Mouse (Mus musculus) midbrain, embryonic 11.5 days (tissue): ENCODE results near the gene Ebp. TPM values are rescaled to one million over a fixed set of nuclear protein-coding genes. Genes with fewer than 3 reads are reported as not detected.

Experiments used
- ATAC-seq: fragments of 200-750 bp; cut with Nextera tagmentation; 2 replicates; pipeline ENCODE4 v1.8.0; 2017; ENCODE audit warnings: moderate TSS enrichment, moderate library complexity; ENCODE audit not compliant: low FRiP score
- DNase-seq: peaks from one replicate; pipeline ENCODE4 v3.0.0; 2015; ENCODE audit warnings: low spot score; ENCODE audit errors: missing footprints
- H3K27ac ChIP-seq: fragments of 300-500 bp; sonication (generic); 2 replicates; pipeline ENCODE4 v1.5.1; 2014; ENCODE audit warnings: low read depth, low read length
- H3K27me3 ChIP-seq: fragments of 300-500 bp; sonication (generic); 2 replicates; pipeline ENCODE4 v1.6.1; 2014; ENCODE audit warnings: mild to moderate bottlenecking, low read length, moderate library complexity, mixed read lengths; ENCODE audit not compliant: control insufficient read depth, insufficient read depth
- H3K36me3 ChIP-seq: fragments of 300-500 bp; sonication (generic); 2 replicates; pipeline ENCODE4 v1.6.1; 2014; ENCODE audit warnings: mild to moderate bottlenecking, low read length, moderate library complexity, mixed read lengths; ENCODE audit not compliant: control insufficient read depth, insufficient read depth
- H3K4me1 ChIP-seq: fragments of 300-500 bp; sonication (generic); 2 replicates; pipeline ENCODE4 v1.6.1; 2014; ENCODE audit warnings: low read length; ENCODE audit not compliant: control insufficient read depth, insufficient read depth
- H3K4me2 ChIP-seq: fragments of 300-500 bp; sonication (generic); 2 replicates; pipeline ENCODE4 v1.6.1; 2014; ENCODE audit warnings: mild to moderate bottlenecking, moderate library complexity
- H3K4me3 ChIP-seq: fragments of 300-500 bp; sonication (generic); 2 replicates; pipeline ENCODE4 v1.5.1; 2014; ENCODE audit warnings: low read depth, low read length
- H3K9ac ChIP-seq: fragments of 300-500 bp; sonication (generic); 2 replicates; pipeline ENCODE4 v1.6.1; 2014; ENCODE audit warnings: low read length
- H3K9me3 ChIP-seq: fragments of 300-500 bp; sonication (generic); 2 replicates; pipeline ENCODE4 v1.6.1; 2016; ENCODE audit warnings: low read length; ENCODE audit not compliant: control insufficient read depth
- whole genome bisulfite sequencing: fragments of 180-500 bp; shearing (Covaris S2); extraction: QIAGEN DNeasy Blood & Tissue Kit; methylation state at CpG from one replicate; pipeline ENCODE4 v1.1.7; 2014; 5-methylcytosine and 5-hydroxymethylcytosine counted together
- polyA plus RNA-seq: library from polyadenylated mRNA; unstranded; fragments of >200 nt; fragmentation: Nextera tagmentation; extraction: Ambion mirVana; gene quantifications from 2 replicates; pipeline ENCODE4 v1.2.1, GENCODE M21; 2014

The Ebp gene
- polyA plus RNA-seq, 1 experiment from 2014 or later = 36.1 TPM

- WGBS = 48% methylated on average over 2 of the region's 2 CpGs
- H3K27me3 ChIP-seq = no peaks in the 10 kb centered on the region
- H3K4me3 ChIP-seq = no peak overlapping the region
- no peaks in the 10 kb centered on the region for H3K36me3 ChIP-seq
- ATAC-seq (no peak), DNase-seq (no peak)
- no peak overlapping the region for H3K9ac ChIP-seq
- H3K9me3 ChIP-seq = no peaks in the 10 kb centered on the region
- no peaks in the 10 kb centered on the region for H3K4me1 ChIP-seq
- no peak overlapping the region for H3K4me2 ChIP-seq
- H3K27ac ChIP-seq = no peak overlapping the region
These were observed 24.8 kb upstream of the Ebp start for GRCm38 (mm10) chrX:8218114-8218513.

GRCm38 (mm10) chrX:8217383-8217782 is 24.1 kb upstream of the Ebp start:
- no peak overlapping the region for H3K4me2 ChIP-seq
- peak; percentile 39 for DNase-seq
- no peaks in the 10 kb centered on the region for H3K36me3 ChIP-seq
- H3K27ac ChIP-seq = no peak overlapping the region
- 36% methylated on average over 6 of the region's 6 CpGs for WGBS
- H3K4me1 ChIP-seq = no peaks in the 10 kb centered on the region
- no peak for ATAC-seq
- no peak overlapping the region for H3K4me3 ChIP-seq
- no peaks in the 10 kb centered on the region for H3K9me3 ChIP-seq
- H3K9ac ChIP-seq = no peak overlapping the region
- H3K27me3 ChIP-seq = no peaks in the 10 kb centered on the region

GRCm38 (mm10) chrX:8211490-8212207 is 18.3 kb upstream of the Ebp start:
- H3K9me3 ChIP-seq = no peaks in the 10 kb centered on the region
- DNase-seq = no peak
- no peak overlapping the region for H3K4me2 ChIP-seq
- no peak overlapping the region for H3K27ac ChIP-seq
- H3K27me3 ChIP-seq = no peaks in the 10 kb centered on the region
- no peak overlapping the region for H3K4me3 ChIP-seq
- WGBS = 80% methylated on average over 7 of the region's 7 CpGs
- H3K36me3 ChIP-seq = no peaks in the 10 kb centered on the region
- H3K9ac ChIP-seq = no peak overlapping the region
- ATAC-seq = no peak
- H3K4me1 ChIP-seq = no peaks in the 10 kb centered on the region

- no peak for DNase-seq
- H3K9ac ChIP-seq = no peak overlapping the region
- H3K27ac ChIP-seq = no peak overlapping the region
- no peak overlapping the region for H3K4me2 ChIP-seq
- 70% methylated on average over 2 of the region's 2 CpGs for WGBS
- no peaks in the 10 kb centered on the region for H3K36me3 ChIP-seq
- H3K4me1 ChIP-seq = no peaks in the 10 kb centered on the region
- ATAC-seq = no peak
- H3K4me3 ChIP-seq = no peak overlapping the region
- H3K27me3 ChIP-seq = no peaks in the 10 kb centered on the region
- H3K9me3 ChIP-seq = no peaks in the 10 kb centered on the region
These were observed 16.4 kb upstream of the Ebp start for GRCm38 (mm10) chrX:8209720-8210119.

- H3K9ac ChIP-seq = no peak overlapping the region
- no peaks in the 10 kb centered on the region for H3K9me3 ChIP-seq
- H3K27ac ChIP-seq = no peak overlapping the region
- no peak overlapping the region for H3K4me3 ChIP-seq
- WGBS = 18% methylated on average over 4 of the region's 4 CpGs
- ATAC-seq (no peak), DNase-seq (no peak)
- peak overlapping the region; percentile 55; the same call in 1 of the 2 replicates for H3K4me2 ChIP-seq
- H3K36me3 ChIP-seq = no peaks in the 10 kb centered on the region
- H3K4me1 ChIP-seq = no peaks in the 10 kb centered on the region
- H3K27me3 ChIP-seq = no peaks in the 10 kb centered on the region
These were observed 13.9 kb upstream of the Ebp start for GRCm38 (mm10) chrX:8207224-8207623.

GRCm38 (mm10) chrX:8206694-8207197 is 13.4 kb upstream of the Ebp start:
- Histone ChIP-seq H3K9me3 (no peaks in the 10 kb centered on the region), H3K27me3 (no peaks in the 10 kb centered on the region), H3K27ac (no peak overlapping the region), H3K4me3 (peak overlapping the region; percentile 43), H3K9ac (peak overlapping the region; percentile 63; the same call in 1 of the 2 replicates), H3K36me3 (no peaks in the 10 kb centered on the region), H3K4me2 (peak overlapping the region; percentile 55), H3K4me1 (no peaks in the 10 kb centered on the region)
- 11% methylated on average over 11 of the region's 11 CpGs for WGBS
- peak; percentile 30; the same call in 1 of the 2 replicates for ATAC-seq
- DNase-seq = peak; percentile 86

DNA sequence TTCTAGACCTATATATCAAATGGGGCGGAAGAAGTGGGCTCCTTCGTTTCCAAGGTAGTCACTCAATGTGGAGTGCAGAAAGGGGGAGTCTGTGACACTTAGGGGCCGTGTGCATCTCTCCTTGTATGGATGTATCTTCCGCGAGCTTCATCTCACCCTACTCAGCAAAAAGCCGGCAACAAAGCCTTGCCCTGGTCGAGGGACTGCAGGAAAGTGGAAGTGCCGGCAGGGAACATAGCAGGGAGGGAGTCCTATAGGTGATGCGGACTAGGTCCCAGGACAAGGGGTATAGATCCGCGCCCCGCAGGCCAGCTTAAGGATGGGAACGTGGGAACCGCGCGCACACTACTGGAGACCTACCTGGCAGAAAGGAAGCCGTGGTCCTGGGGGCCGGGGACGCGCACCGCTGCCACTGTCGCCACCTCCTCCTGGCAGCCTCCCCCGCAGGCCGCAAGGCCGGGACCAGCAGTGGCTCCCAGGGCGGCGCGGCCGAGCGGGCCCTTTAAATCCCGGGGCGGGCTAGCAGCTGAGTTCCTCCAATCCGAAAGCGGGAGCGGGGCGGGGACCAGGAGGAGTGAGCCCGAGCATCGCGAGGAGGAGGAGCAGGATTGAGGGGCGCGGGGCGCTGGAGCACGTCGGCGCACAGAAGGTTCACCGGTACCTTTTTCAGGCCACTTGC is 12.8 kb upstream of the Ebp start, which contains the start of gene Porcn:
TSS of gene Porcn (minus strand) at position 511 of the 679 bp plus-strand sequence.
- DNase-seq (peak; percentile 94), ATAC-seq (peak; percentile 97)
- Histone ChIP-seq H3K36me3 (no peaks in the 10 kb centered on the region), H3K9ac (peak within 1 kb of the TSS; percentile 63), H3K27ac (no peak within 1 kb of the TSS), H3K4me2 (peak within 1 kb of the TSS; percentile 55), H3K4me3 (peak within 1 kb of the TSS; percentile 43), H3K4me1 (no peaks in the 10 kb centered on the region), H3K9me3 (no peaks in the 10 kb centered on the region), H3K27me3 (no peaks in the 10 kb centered on the region)
- 17% methylated on average over 27 of the region's 46 CpGs for WGBS

GRCm38 (mm10) chrX:8205551-8205950 is 12.2 kb upstream of the Ebp start:
- Histone ChIP-seq H3K27ac (no peak overlapping the region), H3K27me3 (no peaks in the 10 kb centered on the region), H3K9me3 (no peaks in the 10 kb centered on the region), H3K4me2 (peak overlapping the region; percentile 55), H3K4me1 (no peaks in the 10 kb centered on the region), H3K9ac (peak overlapping the region; percentile 63; the same call in 1 of the 2 replicates), H3K4me3 (peak overlapping the region; percentile 43), H3K36me3 (no peaks in the 10 kb centered on the region)
- 34% methylated on average over 7 of the region's 7 CpGs for WGBS
- DNase-seq (no peak), ATAC-seq (no peak)

- H3K36me3 ChIP-seq = no peaks in the 10 kb centered on the region
- ATAC-seq (no peak), DNase-seq (no peak)
- no peak overlapping the region; the same call in 1 of the 2 replicates for H3K4me2 ChIP-seq
- H3K4me3 ChIP-seq = no peak overlapping the region
- no peaks in the 10 kb centered on the region for H3K9me3 ChIP-seq
- no peak overlapping the region for H3K27ac ChIP-seq
- H3K9ac ChIP-seq = no peak overlapping the region
- no peaks in the 10 kb centered on the region for H3K4me1 ChIP-seq
- no peaks in the 10 kb centered on the region for H3K27me3 ChIP-seq
- 77% methylated on average over 4 of the region's 4 CpGs for WGBS
These were observed 11.8 kb upstream of the Ebp start for GRCm38 (mm10) chrX:8205088-8205487.
